Mouse (Mus musculus) E14TG2a.4 (cell line): ENCODE measurements around the gene Mrtfa.

Experiments used
- CTCF ChIP-seq: conservative IDR thresholded peaks from 2 replicates; pipeline ENCODE4 v1.5.1; 2014; ENCODE audit warnings: low read length
- NANOG ChIP-seq: IDR thresholded peaks from 2 replicates; pipeline ENCODE4 v1.6.1; 2014; ENCODE audit warnings: borderline replicate concordance, low read length, mixed read lengths

GRCm38 (mm10) chr15:80981176-80981575, 209.4 kb downstream of the Mrtfa start:
- TF ChIP-seq CTCF (no peak), NANOG (no peak)
